Mouse (Mus musculus): Measurements from ENCODE around the gene Hs3st3b1. TPM values are rescaled to one million over a fixed set of nuclear protein-coding genes. Genes with fewer than 3 reads are reported as not detected.

Hs3st3b1 gene
- polyA plus RNA-seq, 1 experiment = 1.9 TPM

GRCm38 (mm10) chr11:63898509-63899168, 23.5 kb downstream of the Hs3st3b1 start:
- Histone ChIP-seq H3K36me3 (ENCODE audit: control insufficient read depth, insufficient read depth, low read length) (no peaks in the 10 kb centered on the region), H3K4me1 (ENCODE audit: control insufficient read depth, insufficient read depth, low read length) (no peaks in the 10 kb centered on the region; the same call in 1 of the 2 replicates), H3K27ac (ENCODE audit: control insufficient read depth, insufficient read depth, low read depth, low read length) (no peak overlapping the region), H3K4me3 (ENCODE audit: control insufficient read depth, low read depth, low read length) (no peak overlapping the region), H3K27me3 (ENCODE audit: control insufficient read depth, insufficient read depth, low read length) (no peaks in the 10 kb centered on the region)
- TF ChIP-seq POLR2A (IDR thresholded peaks at IDR 0.05; ENCODE audit: control insufficient read depth, low read depth, low read length) = no peak
- no peak for TF ChIP-seq CTCF (IDR thresholded peaks at IDR 0.05; ENCODE audit: control insufficient read depth, insufficient read depth, insufficient replicate concordance, low read depth, low read length)

DNA sequence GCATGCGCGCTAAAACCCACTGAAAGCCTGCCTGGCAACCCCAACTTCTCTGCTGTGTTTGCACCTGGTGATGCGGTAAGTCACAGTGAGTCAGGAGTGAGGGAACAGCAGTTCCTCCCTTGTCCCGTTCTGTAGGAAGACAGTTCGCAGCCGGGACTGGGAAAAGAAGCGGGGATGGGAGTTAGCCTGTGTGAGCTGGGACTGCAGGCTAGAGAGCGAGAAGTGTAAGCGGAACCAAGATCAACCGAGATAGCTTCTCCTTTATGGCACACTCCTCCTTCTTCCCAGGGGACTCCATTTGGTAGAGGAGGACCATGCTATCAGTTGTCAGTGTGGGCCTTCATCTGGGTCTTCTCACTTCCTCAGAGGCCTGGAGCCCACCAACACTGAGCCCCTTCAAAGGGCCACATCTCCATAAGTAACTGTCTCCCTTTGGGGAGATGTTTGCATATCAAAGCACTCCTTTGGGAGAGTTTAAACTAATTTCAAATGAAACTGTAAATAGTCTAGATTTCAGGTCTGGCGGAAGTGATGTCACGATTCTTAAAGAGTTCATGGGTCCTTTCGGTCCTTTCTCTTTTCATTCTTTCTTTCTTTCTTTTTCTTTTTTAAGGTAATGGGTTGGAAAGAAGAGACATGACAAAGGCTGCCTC, 24.1 kb downstream of the Hs3st3b1 start:
- H3K4me3 ChIP-seq (ENCODE audit: control insufficient read depth, low read depth, low read length) = no peak overlapping the region
- TF ChIP-seq CTCF (IDR thresholded peaks at IDR 0.05; ENCODE audit: control insufficient read depth, insufficient read depth, insufficient replicate concordance, low read depth, low read length) (no peak), POLR2A (IDR thresholded peaks at IDR 0.05; ENCODE audit: control insufficient read depth, low read depth, low read length) (no peak)
- H3K36me3 ChIP-seq (ENCODE audit: control insufficient read depth, insufficient read depth, low read length) = no peaks in the 10 kb centered on the region
- no peak overlapping the region for H3K27ac ChIP-seq (ENCODE audit: control insufficient read depth, insufficient read depth, low read depth, low read length)
- H3K27me3 ChIP-seq (ENCODE audit: control insufficient read depth, insufficient read depth, low read length) = no peaks in the 10 kb centered on the region
- no peaks in the 10 kb centered on the region; the same call in 1 of the 2 replicates for H3K4me1 ChIP-seq (ENCODE audit: control insufficient read depth, insufficient read depth, low read length)

DNA sequence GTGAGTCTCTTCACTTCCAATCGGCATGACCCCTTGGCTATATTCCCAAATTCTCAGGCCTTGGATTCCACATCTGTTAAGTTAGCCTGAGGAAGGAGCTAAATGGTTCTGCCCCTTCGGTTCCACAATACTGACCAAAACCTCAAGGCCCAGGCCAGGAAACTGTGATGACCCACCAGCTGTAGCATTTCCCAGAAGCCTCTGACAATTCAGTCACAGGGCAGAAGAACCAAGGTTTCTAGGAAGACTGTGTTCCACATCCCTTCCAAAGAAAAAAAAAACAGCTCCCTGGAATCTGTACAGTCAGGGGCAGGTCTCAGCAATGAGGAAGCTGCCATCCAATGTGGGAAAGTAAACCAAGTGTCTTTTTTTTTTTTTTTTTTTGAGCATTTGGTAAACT, 25.1 kb downstream of the Hs3st3b1 start:
- H3K36me3 ChIP-seq (ENCODE audit: control insufficient read depth, insufficient read depth, low read length) = no peaks in the 10 kb centered on the region
- no peak overlapping the region for H3K27ac ChIP-seq (ENCODE audit: control insufficient read depth, insufficient read depth, low read depth, low read length)
- TF ChIP-seq CTCF (IDR thresholded peaks at IDR 0.05; ENCODE audit: control insufficient read depth, insufficient read depth, insufficient replicate concordance, low read depth, low read length) = no peak
- no peak for TF ChIP-seq POLR2A (IDR thresholded peaks at IDR 0.05; ENCODE audit: control insufficient read depth, low read depth, low read length)
- no peaks in the 10 kb centered on the region for H3K27me3 ChIP-seq (ENCODE audit: control insufficient read depth, insufficient read depth, low read length)
- no peak overlapping the region for H3K4me3 ChIP-seq (ENCODE audit: control insufficient read depth, low read depth, low read length)
- H3K4me1 ChIP-seq (ENCODE audit: control insufficient read depth, insufficient read depth, low read length) = no peaks in the 10 kb centered on the region; the same call in 1 of the 2 replicates

GRCm38 (mm10) chr11:63894188-63894587, 27.9 kb downstream of the Hs3st3b1 start:
- H3K27me3 ChIP-seq (ENCODE audit: control insufficient read depth, insufficient read depth, low read length) = no peaks in the 10 kb centered on the region
- TF ChIP-seq POLR2A (IDR thresholded peaks at IDR 0.05; ENCODE audit: control insufficient read depth, low read depth, low read length) (no peak), CTCF (IDR thresholded peaks at IDR 0.05; ENCODE audit: control insufficient read depth, insufficient read depth, insufficient replicate concordance, low read depth, low read length) (no peak)

GRCm38 (mm10) chr11:63893557-63893956, 28.5 kb downstream of the Hs3st3b1 start:
- TF ChIP-seq CTCF (IDR thresholded peaks at IDR 0.05; ENCODE audit: control insufficient read depth, insufficient read depth, insufficient replicate concordance, low read depth, low read length) (no peak), POLR2A (IDR thresholded peaks at IDR 0.05; ENCODE audit: control insufficient read depth, low read depth, low read length) (no peak)
- Histone ChIP-seq H3K4me1 (ENCODE audit: control insufficient read depth, insufficient read depth, low read length) (peaks cover 4% of the 10 kb centered on the region), H3K27ac (ENCODE audit: control insufficient read depth, insufficient read depth, low read depth, low read length) (no peak overlapping the region), H3K36me3 (ENCODE audit: control insufficient read depth, insufficient read depth, low read length) (no peaks in the 10 kb centered on the region), H3K27me3 (ENCODE audit: control insufficient read depth, insufficient read depth, low read length) (no peaks in the 10 kb centered on the region), H3K4me3 (ENCODE audit: control insufficient read depth, low read depth, low read length) (no peak overlapping the region)

More at GRCm38 (mm10) chr11:63894188-63894587, 27.9 kb downstream of the Hs3st3b1 start:
- H3K4me1 ChIP-seq (ENCODE audit: control insufficient read depth, insufficient read depth, low read length) = peaks cover 2% of the 10 kb centered on the region; the same call in 1 of the 2 replicates
- H3K4me3 ChIP-seq (ENCODE audit: control insufficient read depth, low read depth, low read length) = no peak overlapping the region
- H3K27ac ChIP-seq (ENCODE audit: control insufficient read depth, insufficient read depth, low read depth, low read length) = no peak overlapping the region
- H3K36me3 ChIP-seq (ENCODE audit: control insufficient read depth, insufficient read depth, low read length) = no peaks in the 10 kb centered on the region

GRCm38 (mm10) chr11:63891479-63892020, 30.5 kb downstream of the Hs3st3b1 start:
- Histone ChIP-seq H3K4me1 (ENCODE audit: control insufficient read depth, insufficient read depth, low read length) (peaks cover 6% of the 10 kb centered on the region), H3K36me3 (ENCODE audit: control insufficient read depth, insufficient read depth, low read length) (no peaks in the 10 kb centered on the region), H3K4me3 (ENCODE audit: control insufficient read depth, low read depth, low read length) (no peak overlapping the region), H3K27me3 (ENCODE audit: control insufficient read depth, insufficient read depth, low read length) (no peaks in the 10 kb centered on the region), H3K27ac (ENCODE audit: control insufficient read depth, insufficient read depth, low read depth, low read length) (no peak overlapping the region)
- TF ChIP-seq CTCF (IDR thresholded peaks at IDR 0.05; ENCODE audit: control insufficient read depth, insufficient read depth, insufficient replicate concordance, low read depth, low read length) (no peak), POLR2A (IDR thresholded peaks at IDR 0.05; ENCODE audit: control insufficient read depth, low read depth, low read length) (no peak)

DNA sequence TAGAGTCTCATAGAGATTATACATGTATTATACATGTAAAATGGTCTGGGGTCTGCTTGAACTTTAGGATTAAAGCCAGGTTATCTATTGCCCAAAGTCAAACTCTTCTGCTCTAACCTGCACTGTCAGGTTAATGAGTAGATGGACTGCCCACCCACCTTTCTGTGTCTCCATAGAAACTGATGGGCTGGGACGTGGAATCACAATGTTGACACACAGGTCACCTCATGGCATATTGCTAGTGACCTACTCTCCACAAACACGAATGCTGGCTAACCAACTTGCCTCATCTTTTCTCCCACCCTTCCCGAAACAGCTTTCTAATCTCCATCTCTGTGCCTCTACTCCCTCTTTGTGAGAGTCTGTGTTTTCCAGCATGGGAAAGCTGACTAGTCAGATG, 38.7 kb downstream of the Hs3st3b1 start:
- no peaks in the 10 kb centered on the region for H3K27me3 ChIP-seq (ENCODE audit: control insufficient read depth, insufficient read depth, low read length)
- no peak for TF ChIP-seq CTCF (IDR thresholded peaks at IDR 0.05; ENCODE audit: control insufficient read depth, insufficient read depth, insufficient replicate concordance, low read depth, low read length)
- TF ChIP-seq POLR2A (IDR thresholded peaks at IDR 0.05; ENCODE audit: control insufficient read depth, low read depth, low read length) = no peak

More for the DNA sequence above, 38.7 kb downstream of the Hs3st3b1 start:
- H3K4me3 ChIP-seq (ENCODE audit: control insufficient read depth, low read depth, low read length) = no peak overlapping the region
- no peak overlapping the region for H3K27ac ChIP-seq (ENCODE audit: control insufficient read depth, insufficient read depth, low read depth, low read length)
- peaks cover under 1% of the 10 kb centered on the region for H3K4me1 ChIP-seq (ENCODE audit: control insufficient read depth, insufficient read depth, low read length)
- H3K36me3 ChIP-seq (ENCODE audit: control insufficient read depth, insufficient read depth, low read length) = no peaks in the 10 kb centered on the region
